Mouse (Mus musculus) kidney, adult 2 months (tissue): ENCODE measurements at regions not wholly inside any gene's neighbourhood (a gene's known extent, or its start where the extent isn't known, plus 50 kb on each side); places are given as distances from the start of the nearest gene placed in this dataset.

Experiments
- CTCF ChIP-seq: fragments of 200-500 bp; conservative IDR thresholded peaks from 2 replicates; pipeline ENCODE4 v1.5.1; 2011; ENCODE audit warnings: low read depth, mild to moderate bottlenecking, control low read depth, low read length, moderate library complexity, mixed read lengths; ENCODE audit not compliant: insufficient read depth, insufficient read length
- POLR2A ChIP-seq: fragments of 200-500 bp; IDR thresholded peaks from one replicate; pipeline ENCODE4 v1.6.1; 2011; ENCODE audit warnings: low read depth, low read length, control low read depth

DNA sequence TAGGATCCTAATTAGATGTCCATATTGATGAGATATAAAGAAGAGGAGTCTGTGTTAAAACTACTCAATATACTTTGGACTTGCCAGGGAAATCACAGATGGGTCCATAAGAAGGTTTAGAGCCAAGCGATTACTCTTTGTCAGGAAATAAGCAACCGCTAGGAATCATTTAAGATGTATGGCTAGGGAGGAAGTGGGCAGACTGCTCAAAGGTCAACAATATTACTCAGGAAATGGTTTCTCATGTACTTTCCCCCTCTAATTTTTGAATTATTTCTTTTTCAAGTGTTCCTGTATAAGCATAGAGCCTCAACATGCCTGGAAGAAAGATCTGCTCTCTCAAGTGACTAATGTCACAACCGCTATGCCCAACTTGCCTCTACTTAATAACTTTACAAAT lies 217.3 kb upstream of the Gm11114 start:
- TF ChIP-seq CTCF (no peak), POLR2A (no peak)
